In the genomic region with DNA sequence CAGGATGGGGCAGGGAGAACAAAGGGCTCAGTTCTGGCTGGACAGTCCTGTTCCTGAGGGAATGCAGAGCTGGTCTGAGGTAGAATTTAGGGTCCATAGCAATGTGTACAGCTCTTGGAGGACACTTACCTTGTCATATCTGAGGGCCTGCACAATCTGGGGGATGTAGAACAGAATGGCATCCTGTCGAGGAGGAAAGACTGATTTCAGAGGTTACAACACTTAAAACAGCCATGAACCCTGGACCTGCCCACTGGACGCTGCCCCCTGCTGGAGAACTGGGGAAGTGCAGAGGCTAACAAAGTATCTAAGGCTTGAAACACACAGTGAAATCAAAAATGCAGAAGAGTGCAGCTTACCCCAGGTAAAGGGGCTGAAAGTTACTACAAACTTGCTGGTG, we compare ENCODE assay signal across 9 mouse cellular contexts. TPM values are rescaled to one million over a fixed set of nuclear protein-coding genes. Genes with fewer than 3 reads are reported as not detected.
DNase-seq lines count a peak whose midpoint lies in the region; ATAC-seq and TF ChIP-seq lines count a peak whose summit lies in the region.
"Had no signal": no experiment of that assay in that cellular context is flagged by ENCODE, and none has a peak within 500 bp of the region (broad histone marks: within the 10 kb centered on the region; RNA-seq: fewer than 3 reads in every experiment).

No protein-coding gene starts in this region.

- no peaks in the 10 kb centered on the region for H3K27me3 ChIP-seq in hindbrain, postnatal 0 days (ENCODE audit: insufficient read depth, low read length)
- H3K27me3 ChIP-seq: stomach, embryonic 15.5 days had no signal

- no peak overlapping the region for H3K27ac ChIP-seq in hindbrain, postnatal 0 days
- H3K27ac ChIP-seq: stomach, embryonic 15.5 days had no signal

- no peak overlapping the region for H3K4me3 ChIP-seq in hindbrain, postnatal 0 days (ENCODE audit: low read length)
- H3K4me3 ChIP-seq: stomach, embryonic 15.5 days had no signal

- ATAC-seq in hindbrain, postnatal 0 days = peak; percentile 38; the same call in 1 of the 2 replicates

- peak; percentile 95 for TF ChIP-seq CTCF in hindbrain, postnatal 0 days (IDR thresholded peaks at IDR 0.05; ENCODE audit: low read depth)

- peaks cover 57% of the 10 kb centered on the region for H3K36me3 ChIP-seq in hindbrain, postnatal 0 days (ENCODE audit: insufficient read depth, low read length)

- no peaks in the 10 kb centered on the region for H3K4me1 ChIP-seq in hindbrain, postnatal 0 days (ENCODE audit: insufficient read depth, low read length)
- H3K4me1 ChIP-seq: stomach, embryonic 15.5 days had no signal

- no peak overlapping the region for H3K9ac ChIP-seq in hindbrain, postnatal 0 days (replicated peaks; ENCODE audit: low read length)
- H3K9ac ChIP-seq: stomach, embryonic 15.5 days had no signal

- DNase-seq in right cerebral cortex, adult 2 months (ENCODE audit: low spot score in 2 of 2) = peak; percentile 59 to 75
- no peak for DNase-seq in right cerebral cortex, postnatal 36 days (ENCODE audit: low spot score in 2 of 2)
- DNase-seq in adrenal gland, adult 2 months = peak; percentile 61
- DNase-seq in embryo, embryonic 10 days (ENCODE audit: low spot score) = peak; percentile 82
- DNase-seq in hindbrain, postnatal 0 days (ENCODE audit: low spot score) = peak; percentile 74
- DNase-seq in lung, adult 18-20 months = peak; percentile 54 to 66
- peak; percentile 77 for DNase-seq in retina, postnatal 1 day
- peak; percentile 62 to 66 for DNase-seq in urinary bladder, postnatal 36 days (ENCODE audit: low spot score in 2 of 2)

- WGBS in hindbrain, postnatal 0 days = 2% methylated on average over 2 of the region's 2 CpGs

- H3K4me2 ChIP-seq in hindbrain, postnatal 0 days (ENCODE audit: low read depth, low read length) = no peak overlapping the region
- H3K4me2 ChIP-seq: stomach, embryonic 15.5 days had no signal

- no peaks in the 10 kb centered on the region for H3K9me3 ChIP-seq in hindbrain, postnatal 0 days (ENCODE audit: low read length)
- H3K9me3 ChIP-seq: stomach, embryonic 15.5 days had no signal

RNA-seq across cellular contexts. Expression of a gene that starts 16.9 kb away (rescaled TPM):
- 1 to 10 TPM; 6.8 to 7.9 TPM for total RNA-seq in adrenal gland, adult 2 months (2021)
- polyA plus RNA-seq in adrenal gland, adult 2 months (2012; rRNA removed) = 15.8 and 19.9 TPM in 2 replicates
- total RNA-seq in hindbrain, postnatal 0 days (2014; rRNA removed) = 65.0 and 76.9 TPM in 2 replicates
- polyA plus RNA-seq in hindbrain, postnatal 0 days (2015; fragmentation: Nextera tagmentation; extraction: Ambion mirVana) = 112 and 125 TPM in 2 replicates

RNA-seq across cellular contexts. Expression of a gene that starts 38.4 kb away (rescaled TPM):
- 1 to 10 TPM in 1 of 2 experiments, under 1 TPM in 1; 0.41 to 1.2 TPM for total RNA-seq in adrenal gland, adult 2 months (2021)
- polyA plus RNA-seq in adrenal gland, adult 2 months (2012; rRNA removed) = 0.24 TPM in 1 of 2 replicates, not detected in the other
- 3.5 and 4.2 TPM in 2 replicates for total RNA-seq in hindbrain, postnatal 0 days (2014; rRNA removed)
- polyA plus RNA-seq in hindbrain, postnatal 0 days (2015; fragmentation: Nextera tagmentation; extraction: Ambion mirVana) = 9.9 and 10.3 TPM in 2 replicates

RNA-seq across cellular contexts. Expression of a gene that starts 59.4 kb away (rescaled TPM):
- total RNA-seq in adrenal gland, adult 2 months (2021) = 1 to 10 TPM; 2.4 to 2.7 TPM
- polyA plus RNA-seq in adrenal gland, adult 2 months (2012; rRNA removed) = 2.1 and 2.6 TPM in 2 replicates
- total RNA-seq in hindbrain, postnatal 0 days (2014; rRNA removed) = 10.0 and 13.1 TPM in 2 replicates
- polyA plus RNA-seq in hindbrain, postnatal 0 days (2015; fragmentation: Nextera tagmentation; extraction: Ambion mirVana) = 4.7 and 5.1 TPM in 2 replicates

Comparison
In these comparisons a context has a peak if more than half of its experiments do, and no peak if none do; other contexts are left out.
1. DNase-seq: peak in right cerebral cortex, adult 2 months (2 of 2), adrenal gland, adult 2 months (single experiment), embryo, embryonic 10 days (single experiment), hindbrain, postnatal 0 days (single experiment), lung, adult 18-20 months (2 of 2), retina, postnatal 1 day (single experiment) and urinary bladder, postnatal 36 days (2 of 2); none in right cerebral cortex, postnatal 36 days (0 of 2).